Mouse (Mus musculus) liver, postnatal 0 days (tissue): ENCODE measurements around the gene Ubxn7. TPM values are rescaled to one million over a fixed set of nuclear protein-coding genes. Genes with fewer than 3 reads are reported as not detected.
A peak's percentile ranks its signal among the peaks of the same experiment; 100 is the strongest.

Source experiments
- ATAC-seq: fragments of 200-750 bp; cut with Nextera tagmentation; 2 replicates; pipeline ENCODE4 v1.8.0; 2017; ENCODE audit warnings: mild to moderate bottlenecking, moderate library complexity
- DNase-seq: peaks from one replicate; pipeline ENCODE4 v3.0.0-alpha.2; 2016
- H3K27ac ChIP-seq: fragments of 300-500 bp; sonication (generic); 2 replicates; pipeline ENCODE4 v1.5.1; 2014; ENCODE audit warnings: antibody characterized with exemption, moderate library complexity, mild to moderate bottlenecking, low read depth
- H3K27me3 ChIP-seq: fragments of 300-500 bp; sonication (generic); 2 replicates; pipeline ENCODE4 v1.6.1; 2014; ENCODE audit warnings: low read length, control low read depth, mixed read lengths; ENCODE audit not compliant: insufficient read depth
- H3K36me3 ChIP-seq: fragments of 300-500 bp; sonication (generic); replicated peaks from 2 replicates; pipeline ENCODE4 v1.6.1; 2014; ENCODE audit warnings: mild to moderate bottlenecking, control low read depth, low read length, moderate library complexity, mixed read lengths; ENCODE audit not compliant: insufficient read depth
- H3K4me1 ChIP-seq: fragments of 300-500 bp; sonication (generic); 2 replicates; pipeline ENCODE4 v1.6.1; 2014; ENCODE audit warnings: antibody characterized with exemption, mild to moderate bottlenecking, control low read depth; ENCODE audit not compliant: insufficient read depth
- H3K4me2 ChIP-seq: fragments of 300-500 bp; sonication (generic); 2 replicates; pipeline ENCODE4 v1.6.1; 2014; ENCODE audit warnings: low read depth, mild to moderate bottlenecking, low read length, moderate library complexity, mixed read lengths
- H3K4me3 ChIP-seq: fragments of 300-500 bp; sonication (generic); 2 replicates; pipeline ENCODE4 v1.5.1; 2014; ENCODE audit warnings: low read depth, low read length
- H3K9ac ChIP-seq: fragments of 300-500 bp; sonication (generic); replicated peaks from 2 replicates; pipeline ENCODE4 v1.6.1; 2014; ENCODE audit warnings: mild to moderate bottlenecking, moderate library complexity
- H3K9me3 ChIP-seq: fragments of 300-500 bp; sonication (generic); 2 replicates; pipeline ENCODE4 v1.6.1; 2016; ENCODE audit warnings: mild to moderate bottlenecking, control low read depth, low read length, mixed read lengths
- CTCF ChIP-seq: sonication (generic); IDR thresholded peaks from 2 replicates; pipeline ENCODE4 v1.5.1; 2016; ENCODE audit warnings: antibody characterized with exemption, low read depth
- EP300 ChIP-seq: IDR thresholded peaks from 2 replicates; pipeline ENCODE4 v1.6.1; 2016; ENCODE audit warnings: antibody characterized with exemption, low read depth, mild to moderate bottlenecking
- WGBS: fragments of 180-500 bp; shearing (Covaris S2); extraction: QIAGEN DNeasy Blood & Tissue Kit; methylation state at CpG from one replicate; pipeline ENCODE4 v1.1.7; 2014; ENCODE audit not compliant: insufficient replicate concordance; 5-methylcytosine and 5-hydroxymethylcytosine counted together
- polyA plus RNA-seq: library from polyadenylated mRNA; unstranded; fragments of >200 nt; fragmentation: Nextera tagmentation; extraction: Ambion mirVana; gene quantifications from 2 replicates; pipeline ENCODE4 v1.2.1, GENCODE M21; 2015

The Ubxn7 gene
- polyA plus RNA-seq, 1 experiment from 2014 or later, result 4.7 TPM

DNA sequence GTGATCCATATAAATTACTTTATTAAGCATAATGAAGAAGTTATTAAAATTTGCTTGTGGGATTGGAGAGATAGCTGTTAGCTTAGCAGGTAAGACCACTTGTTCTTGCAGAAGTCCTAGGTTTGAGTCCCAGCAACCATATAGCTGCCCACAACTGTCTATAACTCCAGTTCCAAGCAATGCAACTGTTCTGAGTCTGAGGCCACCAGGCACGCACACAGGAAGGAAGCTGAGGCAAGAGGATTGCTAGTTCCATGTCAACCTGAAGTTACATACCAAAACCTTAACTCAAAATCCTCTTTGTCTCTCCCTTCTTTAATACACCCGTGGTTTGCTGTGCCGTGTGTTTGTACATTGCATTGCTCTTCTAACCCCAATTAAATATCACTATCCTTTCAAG lies 58.8 kb downstream of the Ubxn7 start:
- Histone ChIP-seq H3K9me3 (no peaks in the 10 kb centered on the region), H3K4me2 (no peak overlapping the region), H3K4me1 (peaks cover 3% of the 10 kb centered on the region), H3K36me3 (peaks cover 25% of the 10 kb centered on the region), H3K9ac (no peak overlapping the region), H3K4me3 (no peak overlapping the region), H3K27ac (peak overlapping the region; percentile 41; the same call in 1 of the 2 replicates), H3K27me3 (no peaks in the 10 kb centered on the region)
- 70% methylated on average over 3 of the region's 3 CpGs for WGBS
- ATAC-seq, result no peak
- DNase-seq, result no peak
- no peak for TF ChIP-seq EP300
- TF ChIP-seq CTCF, result no peak

DNA sequence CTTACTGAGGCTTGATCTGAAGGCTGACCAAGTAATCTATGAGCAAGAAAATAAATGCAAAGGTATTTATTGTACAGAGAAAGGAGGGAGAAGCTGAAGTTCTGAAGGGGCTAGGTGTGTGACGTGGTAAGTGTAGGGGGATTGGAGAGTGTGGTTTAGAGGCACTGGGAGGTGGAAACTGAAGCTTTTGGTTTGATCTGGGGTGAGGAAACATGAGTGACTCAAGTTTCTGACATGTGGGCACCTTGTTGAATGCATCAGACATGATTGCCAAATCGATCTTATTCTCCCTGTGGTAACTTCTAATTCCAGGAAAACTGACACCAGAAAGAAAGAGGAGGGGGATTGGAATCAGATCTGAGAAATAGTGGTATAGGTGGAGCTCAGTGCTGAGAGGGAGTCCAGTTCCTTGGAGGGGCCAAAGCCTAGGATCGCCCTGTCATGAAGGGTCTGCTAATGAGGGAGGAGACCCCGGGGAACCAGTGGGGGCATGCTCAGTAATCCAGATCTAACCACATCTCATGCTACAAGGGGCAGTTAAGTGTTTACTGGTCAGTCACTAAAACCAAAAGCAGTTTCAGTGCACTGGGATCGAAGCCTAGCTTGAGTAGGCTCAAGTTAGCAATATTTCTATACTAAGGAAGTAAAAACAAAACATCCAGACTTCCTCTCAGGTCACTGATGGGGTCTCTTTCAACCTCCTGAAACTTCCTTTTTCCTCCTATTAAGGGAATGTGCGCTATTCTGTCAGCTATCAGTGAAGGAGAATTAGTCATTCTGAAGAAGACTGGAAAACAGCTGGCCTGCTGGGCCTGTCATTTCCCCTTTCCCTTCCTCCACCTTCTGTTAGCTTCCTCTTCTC lies 63.9 kb downstream of the Ubxn7 start:
- 53% methylated on average over 6 of the region's 6 CpGs for WGBS
- no peak overlapping the region for H3K4me2 ChIP-seq
- TF ChIP-seq CTCF, result no peak
- TF ChIP-seq EP300, result no peak
- ATAC-seq, result no peak
- DNase-seq, result no peak
- no peak overlapping the region for H3K4me3 ChIP-seq
- H3K27ac ChIP-seq, result peak overlapping the region; percentile 51; the same call in 1 of the 2 replicates
- H3K27me3 ChIP-seq, result no peaks in the 10 kb centered on the region
- no peak overlapping the region for H3K9ac ChIP-seq
- H3K4me1 ChIP-seq, result no peaks in the 10 kb centered on the region; the same call in 1 of the 2 replicates
- no peaks in the 10 kb centered on the region for H3K9me3 ChIP-seq
- H3K36me3 ChIP-seq, result peaks cover 10% of the 10 kb centered on the region

DNA sequence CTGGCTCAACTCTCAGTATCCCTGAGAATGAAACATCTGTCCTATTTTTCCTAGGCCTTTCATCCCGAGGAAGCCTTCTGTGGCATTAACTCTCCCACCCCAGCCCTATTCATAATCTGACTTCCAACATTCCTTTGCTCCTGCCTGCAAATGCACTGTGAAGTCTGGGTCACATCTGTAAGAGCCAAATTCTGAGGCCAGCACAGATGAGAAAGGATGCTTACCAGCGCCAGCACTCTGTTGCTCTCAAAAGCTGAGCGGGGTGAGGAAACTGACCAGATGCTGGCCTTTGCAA lies 64.4 kb downstream of the Ubxn7 start:
- Histone ChIP-seq H3K4me1 (no peaks in the 10 kb centered on the region; the same call in 1 of the 2 replicates), H3K27ac (no peak overlapping the region), H3K36me3 (peaks cover 6% of the 10 kb centered on the region; the same call in 1 of the 2 replicates), H3K27me3 (no peaks in the 10 kb centered on the region), H3K9me3 (no peaks in the 10 kb centered on the region), H3K9ac (no peak overlapping the region), H3K4me3 (no peak overlapping the region), H3K4me2 (no peak overlapping the region)
- 64% methylated on average over 3 of the region's 3 CpGs for WGBS
- TF ChIP-seq CTCF (no peak), EP300 (no peak)
- DNase-seq (no peak), ATAC-seq (no peak)

DNA sequence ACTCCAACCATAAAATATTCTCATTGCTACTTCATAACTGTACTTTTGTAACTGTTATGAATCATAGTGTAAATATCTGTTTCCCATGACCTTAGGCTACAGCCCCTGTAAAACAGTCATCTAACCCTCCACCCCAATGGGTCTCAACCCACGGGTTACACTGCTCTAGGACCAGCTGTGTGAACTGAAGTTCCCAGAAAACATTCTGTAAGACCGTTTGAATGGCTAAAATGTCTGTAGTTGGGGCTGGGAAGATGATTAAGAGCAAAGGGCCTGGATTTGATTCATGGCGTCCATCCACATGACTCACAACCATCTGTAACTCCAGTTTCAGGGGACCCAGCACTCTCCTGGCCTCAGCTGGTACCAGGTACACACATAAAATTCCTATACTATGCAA lies 66.1 kb downstream of the Ubxn7 start:
- Histone ChIP-seq H3K9me3 (no peaks in the 10 kb centered on the region), H3K4me2 (no peak overlapping the region), H3K36me3 (peaks cover 1% of the 10 kb centered on the region; the same call in 1 of the 2 replicates), H3K27me3 (no peaks in the 10 kb centered on the region), H3K4me3 (no peak overlapping the region), H3K4me1 (no peaks in the 10 kb centered on the region; the same call in 1 of the 2 replicates), H3K27ac (no peak overlapping the region), H3K9ac (no peak overlapping the region)
- TF ChIP-seq EP300, result no peak
- TF ChIP-seq CTCF, result no peak
- no peak for ATAC-seq
- DNase-seq, result no peak
- WGBS, result 56% methylated on average over 3 of the region's 3 CpGs

DNA sequence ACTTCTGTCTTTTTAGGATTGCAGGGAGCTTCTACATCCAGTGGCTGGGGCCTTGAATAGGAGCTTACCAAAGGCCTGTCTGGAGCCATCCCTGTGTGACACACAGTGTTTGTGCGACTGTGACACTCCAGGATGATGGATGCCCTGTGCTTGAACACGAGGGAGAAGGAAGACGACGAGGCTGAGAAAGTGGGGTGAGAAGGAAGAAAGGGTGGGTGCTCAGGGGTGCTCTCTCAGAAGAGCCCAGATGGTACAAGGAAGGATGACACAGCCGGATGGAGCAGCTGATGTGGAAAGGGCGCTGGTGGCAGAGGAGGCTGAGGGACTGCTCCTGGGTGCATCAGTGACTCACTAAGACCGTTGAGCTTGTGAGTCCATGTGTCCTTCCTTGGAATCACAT lies 68.2 kb downstream of the Ubxn7 start, which contains the start of gene Tm4sf19:
TSS of gene Tm4sf19 (plus strand) at position 240 of the 400 bp plus-strand sequence.
- ATAC-seq (no peak), DNase-seq (no peak)
- H3K9me3 ChIP-seq, result no peaks in the 10 kb centered on the region
- H3K4me1 ChIP-seq, result no peaks in the 10 kb centered on the region; the same call in 1 of the 2 replicates
- H3K9ac ChIP-seq, result no peak within 1 kb of the TSS
- no peak within 1 kb of the TSS for H3K4me2 ChIP-seq
- 74% methylated on average over 7 of the region's 7 CpGs for WGBS
- H3K27ac ChIP-seq, result no peak within 1 kb of the TSS
- no peaks in the 10 kb centered on the region for H3K27me3 ChIP-seq
- TF ChIP-seq EP300, result no peak
- TF ChIP-seq CTCF, result no peak
- H3K4me3 ChIP-seq, result no peak within 1 kb of the TSS
- no peaks in the 10 kb centered on the region for H3K36me3 ChIP-seq

DNA sequence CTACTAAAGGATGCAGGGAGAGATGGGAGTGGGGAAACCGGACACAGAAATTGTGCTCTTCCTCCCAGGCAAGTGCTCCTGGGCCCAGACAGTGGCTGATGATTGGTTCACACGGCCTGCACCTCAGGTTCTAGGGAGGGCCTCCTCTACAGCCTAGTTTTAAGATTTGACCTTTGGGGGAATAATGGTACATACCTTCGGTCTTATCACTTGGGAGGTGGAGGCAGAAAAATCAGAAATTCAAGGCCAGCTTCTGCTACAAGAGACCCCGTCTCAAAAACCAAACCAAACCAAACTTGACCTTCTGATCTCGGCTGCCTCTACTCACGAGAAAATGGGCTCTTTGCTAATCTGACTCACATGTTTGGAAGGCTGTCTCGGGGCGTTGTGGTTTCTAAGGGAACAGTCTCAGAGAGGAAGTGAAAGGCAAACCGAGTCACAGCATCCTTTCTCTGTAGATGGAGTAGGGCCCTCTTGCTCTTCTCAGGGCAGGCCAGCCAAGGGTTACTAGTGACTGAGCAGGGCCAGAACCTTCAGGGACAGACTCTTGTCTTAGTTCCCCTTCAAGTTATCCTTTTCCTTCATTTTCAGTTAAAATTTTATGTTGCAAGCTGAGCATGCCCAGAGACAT lies 69.4 kb downstream of the Ubxn7 start:
- 54% methylated on average over 9 of the region's 9 CpGs for WGBS
- no peak for ATAC-seq
- no peak overlapping the region for H3K4me2 ChIP-seq
- H3K27ac ChIP-seq, result no peak overlapping the region
- H3K9ac ChIP-seq, result no peak overlapping the region
- DNase-seq, result peak; percentile 21
- no peaks in the 10 kb centered on the region for H3K36me3 ChIP-seq
- H3K4me3 ChIP-seq, result no peak overlapping the region
- no peaks in the 10 kb centered on the region for H3K9me3 ChIP-seq
- no peaks in the 10 kb centered on the region for H3K4me1 ChIP-seq
- TF ChIP-seq CTCF, result no peak
- TF ChIP-seq EP300, result no peak
- no peaks in the 10 kb centered on the region for H3K27me3 ChIP-seq
